ENCODE assay signal across 16 mouse cellular contexts in the genomic region with DNA sequence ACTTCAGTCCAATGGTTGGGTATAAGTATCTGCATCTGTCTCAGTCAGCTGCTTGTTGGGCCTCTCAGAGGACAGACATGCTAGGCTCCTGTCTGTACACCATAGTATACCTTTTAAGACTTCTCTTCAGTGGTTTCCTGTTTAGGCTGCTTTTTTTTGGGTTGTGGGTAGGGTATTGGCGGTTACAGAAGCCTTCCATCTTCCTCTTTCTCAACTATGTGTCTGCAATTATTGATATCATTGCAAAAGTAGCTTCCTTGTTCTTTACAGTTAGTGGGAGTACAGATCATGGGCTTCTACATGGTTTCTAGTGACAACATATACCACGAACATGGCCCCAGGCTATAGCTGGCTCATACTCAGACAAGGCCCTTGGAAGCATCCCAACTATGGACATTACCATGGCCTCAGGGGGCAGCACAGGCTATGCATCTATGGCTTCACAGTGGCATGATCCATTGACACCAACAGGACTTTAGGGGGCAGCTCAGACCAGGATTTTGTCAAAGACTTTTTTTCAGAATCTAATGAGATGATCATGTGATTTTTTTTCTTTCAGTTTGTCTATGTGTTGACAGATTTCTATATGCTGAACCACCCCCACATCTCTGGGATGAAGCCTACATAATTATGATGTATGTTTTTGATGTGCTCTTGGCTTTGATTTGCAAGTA. TPM values are rescaled to one million over a fixed set of nuclear protein-coding genes. Genes with fewer than 3 reads are reported as not detected.
A peak's percentile ranks its signal among the peaks of the same experiment; 100 is the strongest.
DNase-seq lines count a peak whose midpoint lies in the region; ATAC-seq and TF ChIP-seq lines count a peak whose summit lies in the region.
"Had no signal": no experiment of that assay in that cellular context is flagged by ENCODE, and none has a peak within 500 bp of the region (broad histone marks: within the 10 kb centered on the region; RNA-seq: fewer than 3 reads in every experiment).

No protein-coding gene starts in this region.

- H3K27ac ChIP-seq in lung, postnatal 0 days (ENCODE audit: low read length) = no peak overlapping the region
- no peak overlapping the region for H3K27ac ChIP-seq in forebrain, postnatal 0 days (ENCODE audit: low read depth, low read length)
- H3K27ac ChIP-seq: forebrain, embryonic 10.5 days; hindbrain, embryonic 10.5 days; liver, embryonic 15.5 days; midbrain, embryonic 10.5 days had no signal

- H3K9ac ChIP-seq in lung, postnatal 0 days (replicated peaks; ENCODE audit: low read depth) = no peak overlapping the region
- no peak overlapping the region for H3K9ac ChIP-seq in forebrain, postnatal 0 days
- H3K9ac ChIP-seq: liver, embryonic 15.5 days had no signal

- 70% methylated on average over 2 of the region's 2 CpGs for WGBS in lung, postnatal 0 days
- 89% methylated on average over 2 of the region's 2 CpGs for WGBS in forebrain, postnatal 0 days

- H3K4me2 ChIP-seq in lung, postnatal 0 days (replicated peaks; ENCODE audit: low read depth, low read length) = no peak overlapping the region
- H3K4me2 ChIP-seq in forebrain, postnatal 0 days (ENCODE audit: low read depth) = no peak overlapping the region
- H3K4me2 ChIP-seq: heart, embryonic 11.5 days; liver, embryonic 15.5 days had no signal

- TF ChIP-seq CTCF in lung, postnatal 0 days (IDR thresholded peaks at IDR 0.05) = no peak
- TF ChIP-seq CTCF in forebrain, postnatal 0 days (IDR thresholded peaks at IDR 0.05; ENCODE audit: low read depth) = no peak

- TF ChIP-seq EP300 in lung, postnatal 0 days (IDR thresholded peaks at IDR 0.05) = 0 out of 2 replicates have a peak, but pooled peaks have one; percentile 17

- H3K4me3 ChIP-seq in lung, postnatal 0 days (ENCODE audit: low read depth, low read length) = no peak overlapping the region
- no peak overlapping the region for H3K4me3 ChIP-seq in forebrain, postnatal 0 days (ENCODE audit: low read depth, low read length)
- H3K4me3 ChIP-seq: forebrain, embryonic 10.5 days; hindbrain, embryonic 10.5 days; liver, embryonic 15.5 days; midbrain, embryonic 10.5 days had no signal

- H3K9me3 ChIP-seq in lung, postnatal 0 days (ENCODE audit: low read length) = no peaks in the 10 kb centered on the region
- peaks cover 3% of the 10 kb centered on the region; the same call in 1 of the 2 replicates for H3K9me3 ChIP-seq in forebrain, postnatal 0 days (ENCODE audit: low read length)
- H3K9me3 ChIP-seq: forebrain, embryonic 10.5 days; hindbrain, embryonic 10.5 days; liver, embryonic 15.5 days; midbrain, embryonic 10.5 days had no signal

- 0 out of 2 replicates have a peak, but pooled peaks have one; percentile 11 for ATAC-seq in lung, postnatal 0 days
- peak; percentile 93 for ATAC-seq in common myeloid progenitor, adult 5-6 weeks (replicated peaks; ENCODE audit: low read depth, poor library complexity, severe bottlenecking)
- peak; percentile 77 for ATAC-seq in neutrophil, adult 5-6 weeks (ENCODE audit: extremely low read depth, insufficient number of reproducible peaks, low FRiP score, poor library complexity, severe bottlenecking)
- ATAC-seq in forebrain, postnatal 0 days = no peak

- no peaks in the 10 kb centered on the region for H3K27me3 ChIP-seq in lung, postnatal 0 days (replicated peaks; ENCODE audit: insufficient read depth, low read length)
- no peaks in the 10 kb centered on the region for H3K27me3 ChIP-seq in forebrain, postnatal 0 days (ENCODE audit: insufficient read depth, low read length)
- H3K27me3 ChIP-seq: liver, embryonic 15.5 days had no signal

- H3K36me3 ChIP-seq in lung, postnatal 0 days (ENCODE audit: insufficient read depth, low read length) = no peaks in the 10 kb centered on the region
- no peaks in the 10 kb centered on the region for H3K36me3 ChIP-seq in forebrain, postnatal 0 days (ENCODE audit: insufficient read depth)
- H3K36me3 ChIP-seq: forebrain, embryonic 10.5 days; hindbrain, embryonic 10.5 days; liver, embryonic 15.5 days; midbrain, embryonic 10.5 days had no signal

- DNase-seq in lung, postnatal 0 days (ENCODE audit: low spot score) = peak; percentile 40
- DNase-seq in lung, postnatal 10 days = no peak
- peak; percentile 57 for DNase-seq in CD4-positive, CD25-positive, alpha-beta regulatory T cell, adult 2 months (ENCODE audit: low read depth, low spot score)
- no peak for DNase-seq in forebrain, postnatal 0 days
- DNase-seq in right cerebral cortex, adult 18-20 months = no peak
- DNase-seq: cerebellum, adult 9-10 months; kidney, adult 2 months had no signal

- H3K4me1 ChIP-seq in lung, postnatal 0 days (ENCODE audit: insufficient read depth, low read depth, low read length) = no peaks in the 10 kb centered on the region
- no peaks in the 10 kb centered on the region for H3K4me1 ChIP-seq in forebrain, postnatal 0 days (ENCODE audit: insufficient read depth)
- H3K4me1 ChIP-seq: forebrain, embryonic 10.5 days; hindbrain, embryonic 10.5 days; liver, embryonic 15.5 days; midbrain, embryonic 10.5 days had no signal

RNA-seq across cellular contexts. Expression of a gene that starts 15.6 kb away (rescaled TPM):
- polyA plus RNA-seq in lung, postnatal 0 days (2015; fragmentation: Nextera tagmentation; extraction: Ambion mirVana) = 3.3 and 4.5 TPM in 2 replicates
- total RNA-seq in common myeloid progenitor, adult 5-6 weeks (2017) = not detected in 2 replicates
- total RNA-seq in neutrophil, adult 5-6 weeks (2017) = 1.4 and 3.6 TPM in 2 replicates
- total RNA-seq in forebrain, postnatal 0 days (2014; rRNA removed) = not detected in 2 replicates
- not detected in 2 replicates for polyA plus RNA-seq in forebrain, postnatal 0 days (2015; fragmentation: Nextera tagmentation; extraction: Ambion mirVana)
- polyA plus RNA-seq: embryonic facial prominence, embryonic 11.5 days; forebrain, embryonic 10.5 days; heart, embryonic 11.5 days; hindbrain, embryonic 10.5 days; midbrain, embryonic 10.5 days; neural tube, embryonic 11.5 days had no signal

RNA-seq across cellular contexts. Expression of a gene that starts 47.5 kb away (rescaled TPM):
- not detected in 2 replicates for polyA plus RNA-seq in lung, postnatal 0 days (2015; fragmentation: Nextera tagmentation; extraction: Ambion mirVana)
- not detected in 2 replicates for total RNA-seq in common myeloid progenitor, adult 5-6 weeks (2017)
- not detected in 2 replicates for total RNA-seq in neutrophil, adult 5-6 weeks (2017)
- total RNA-seq in forebrain, postnatal 0 days (2014; rRNA removed) = not detected in 2 replicates
- polyA plus RNA-seq in forebrain, postnatal 0 days (2015; fragmentation: Nextera tagmentation; extraction: Ambion mirVana) = not detected in 2 replicates
- polyA plus RNA-seq: embryonic facial prominence, embryonic 11.5 days; forebrain, embryonic 10.5 days; heart, embryonic 11.5 days; hindbrain, embryonic 10.5 days; kidney, adult 2 months; midbrain, embryonic 10.5 days; neural tube, embryonic 11.5 days had no signal

Comparison
In these comparisons a context has a peak if more than half of its experiments do, and no peak if none do; other contexts are left out.
1. DNase-seq: peak in lung, postnatal 0 days (single experiment) and CD4-positive, CD25-positive, alpha-beta regulatory T cell, adult 2 months (single experiment); none in lung, postnatal 10 days (single experiment), forebrain, postnatal 0 days (single experiment) and right cerebral cortex, adult 18-20 months (single experiment).